Mouse (Mus musculus) adrenal gland, postnatal 10 days (tissue): Measurements from ENCODE around the gene Rer1. TPM values are rescaled to one million over a fixed set of nuclear protein-coding genes. Genes with fewer than 3 reads are reported as not detected.

ENCODE experiments used
- DNase-seq: peaks from one replicate; pipeline ENCODE4 v3.0.0; 2021; ENCODE audit warnings: mixed read lengths
- long read RNA-seq, 2 experiments: library from polyadenylated mRNA; stranded (forward); transcript quantifications; one replicate each; pipeline ENCODE4 v2.0.0; 2021
- total RNA-seq, 2 experiments: library from RNA; stranded (reverse); gene quantifications; 2 replicates each; pipeline ENCODE4 v1.2.3; 2021

Gene Rer1
- total RNA-seq, result 10 to 100 TPM; 91.2 to 93.1 TPM
- long read RNA-seq, experiment 1, transcript Rer1-203 (8 exons, 1,803 nt), result minor isoform, 40 of 326 reads
- long read RNA-seq, experiment 1, transcript Rer1-201 (7 exons, 1,596 nt), result major isoform, 183 of 326 reads
- long read RNA-seq, experiment 1, partial matches to known transcripts, result 74 of 326 reads
- long read RNA-seq, experiment 1, other reads (novel, unspliced or antisense), result 29 of 326 reads
- long read RNA-seq, experiment 2, transcript Rer1-203 (8 exons, 1,803 nt), result minor isoform, 21 of 182 reads
- long read RNA-seq, experiment 2, transcript Rer1-201 (7 exons, 1,596 nt), result major isoform, 129 of 182 reads
- long read RNA-seq, experiment 2, partial matches to known transcripts, result 2 of 182 reads
- long read RNA-seq, experiment 2, other reads (novel, unspliced or antisense), result 30 of 182 reads

- peak; percentile 100 for DNase-seq
Measured at GRCm38 (mm10) chr4:155086108-155087024, at the start of gene Rer1, which contains the start of gene Morn1. Gene Rer1 (minus strand): TSS chr4:155086382. Gene Morn1 (plus strand): TSS chr4:155086577.

GRCm38 (mm10) chr4:155134686-155135172 lies 48.5 kb upstream of the Rer1 start:
- no peak for DNase-seq

DNA sequence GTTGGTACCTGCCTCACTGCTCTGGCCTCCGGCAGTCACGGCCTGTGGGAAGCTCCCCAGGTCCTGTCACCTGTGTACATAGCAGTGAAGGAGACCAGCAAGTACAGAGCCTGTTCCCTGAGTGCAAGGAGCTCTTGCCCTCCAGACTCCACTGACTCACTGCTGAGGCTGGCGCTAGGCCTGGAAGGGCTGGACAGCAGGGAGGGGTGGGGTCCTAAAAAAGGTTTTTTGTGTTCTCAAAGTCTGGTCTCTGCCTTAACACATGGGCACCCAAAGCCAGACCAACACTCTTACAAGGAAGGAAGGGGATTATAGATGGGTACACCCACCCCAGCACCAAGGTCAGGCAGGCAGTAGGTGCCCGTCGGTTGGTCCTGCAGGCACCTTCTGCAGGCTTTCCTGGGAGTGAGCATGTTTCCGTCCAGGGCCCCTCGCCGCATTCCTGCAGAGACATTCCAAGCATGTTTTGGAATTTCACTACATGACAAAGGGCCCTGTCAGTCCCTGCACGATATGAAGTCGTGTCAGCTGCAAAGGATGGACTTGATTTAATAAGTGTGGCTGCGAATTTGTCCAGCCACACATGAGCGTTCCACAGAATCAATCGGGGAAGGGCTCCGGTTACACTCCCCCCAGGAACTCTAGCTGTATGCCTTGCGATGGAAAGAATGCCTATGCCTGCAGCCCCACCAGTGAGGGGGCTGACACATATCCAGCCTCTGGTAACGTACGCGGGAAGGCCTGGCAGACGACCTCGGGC lies 47.7 kb upstream of the Rer1 start:
- DNase-seq, result peak; percentile 60

DNA sequence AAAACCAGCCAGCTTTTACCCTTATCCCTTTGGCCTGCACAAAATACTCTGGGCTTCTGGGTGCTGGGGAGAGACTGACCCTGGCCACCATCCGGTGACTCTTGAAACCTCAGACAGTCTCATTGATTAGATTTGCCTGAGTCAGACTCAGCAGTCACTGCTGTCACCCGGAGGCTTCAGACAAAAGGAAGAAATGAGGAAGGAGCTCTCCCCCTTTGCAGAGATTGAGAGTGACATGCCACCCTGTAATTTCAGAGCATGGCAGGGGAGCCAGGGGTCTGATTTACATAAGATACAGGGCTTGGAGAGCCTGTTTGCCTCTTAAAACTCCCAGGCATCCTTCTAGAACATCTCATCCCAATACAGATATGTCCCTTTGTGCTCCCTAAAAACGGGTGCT lies 47.0 kb upstream of the Rer1 start:
- no peak for DNase-seq

- peak; percentile 57 for DNase-seq
Measured at GRCm38 (mm10) chr4:155130616-155131015, 44.4 kb upstream of the Rer1 start.

GRCm38 (mm10) chr4:155129996-155130395 lies 43.8 kb upstream of the Rer1 start:
- peak; percentile 93 for DNase-seq

DNA sequence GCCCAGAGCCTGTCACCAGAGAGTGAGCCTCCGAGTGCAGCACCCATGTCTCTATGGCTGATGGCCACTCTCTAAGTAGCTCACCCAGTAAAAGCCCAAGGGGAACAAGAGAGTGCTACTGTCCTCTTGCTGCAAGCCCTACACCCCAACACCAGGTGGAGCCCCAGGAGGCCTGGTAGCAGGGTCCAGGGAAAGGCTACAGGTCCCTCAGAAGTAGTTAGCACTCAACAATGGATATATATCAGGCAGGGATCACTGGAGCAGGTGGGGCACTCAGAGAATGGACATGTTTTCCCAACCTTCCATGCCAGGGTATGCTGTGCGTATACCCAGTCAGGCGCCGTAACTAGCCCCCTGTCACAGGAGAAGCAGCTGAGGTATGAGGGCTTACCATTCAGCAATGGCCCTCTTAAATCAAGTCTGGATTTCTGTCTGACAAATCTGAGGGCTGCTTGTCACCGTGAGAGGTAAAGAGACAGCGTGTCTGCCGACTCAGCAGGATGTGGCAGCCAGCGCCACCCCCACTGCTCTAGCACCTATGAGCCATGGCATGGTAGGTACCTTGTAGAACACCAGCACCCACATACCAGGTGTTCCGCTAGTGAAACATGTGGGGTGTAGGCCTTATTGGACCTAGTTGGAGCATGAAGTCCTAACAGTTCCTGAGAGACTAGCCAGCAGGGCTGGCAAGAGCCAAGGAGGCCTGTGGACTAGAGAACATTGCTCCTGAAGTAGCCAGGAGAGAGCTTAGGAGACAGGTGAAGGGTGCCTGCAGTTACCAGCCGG lies 43.1 kb upstream of the Rer1 start:
- peak; percentile 56 for DNase-seq

DNA sequence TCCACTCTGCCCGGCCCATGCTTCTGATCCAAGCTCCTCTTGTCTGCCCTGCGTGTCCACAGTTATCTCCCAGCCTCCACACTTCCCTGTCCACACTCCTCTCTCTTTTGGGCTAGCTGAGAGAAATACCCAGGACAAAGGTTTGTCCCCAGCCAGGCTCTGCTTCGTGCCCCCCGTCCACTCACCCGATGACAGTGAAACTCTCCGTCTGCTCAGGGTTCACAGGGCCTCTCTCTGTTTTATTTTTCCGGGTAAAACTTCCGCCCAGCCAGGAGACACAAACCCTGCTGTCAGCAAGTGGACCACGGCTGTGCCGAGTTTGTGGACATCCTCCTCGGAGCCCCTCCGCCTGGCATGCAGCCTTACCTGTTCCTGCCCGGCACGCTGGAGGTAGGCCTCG lies 42.2 kb upstream of the Rer1 start:
- no peak for DNase-seq

- no peak for DNase-seq
Measured at GRCm38 (mm10) chr4:155126602-155127372, 40.6 kb upstream of the Rer1 start.

DNA sequence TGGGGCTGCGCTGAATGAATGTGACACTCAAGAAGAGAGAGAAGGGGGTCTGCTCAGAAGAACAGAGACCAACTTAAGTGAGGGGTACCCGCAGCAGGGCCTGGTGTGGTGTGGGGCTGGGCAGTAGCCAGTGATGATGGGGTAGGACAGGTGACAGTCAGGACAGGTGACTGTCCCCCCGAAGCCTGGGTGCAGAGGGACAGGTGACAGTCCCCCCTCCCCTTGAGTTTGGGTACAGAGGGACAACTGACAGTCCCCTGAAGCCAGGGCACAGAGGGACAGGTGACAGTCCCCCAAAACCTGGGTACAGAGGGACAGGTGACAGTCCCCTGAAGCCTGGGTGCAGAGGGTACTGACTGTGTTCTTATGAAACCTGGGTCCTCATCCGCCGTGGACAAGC lies 40.0 kb upstream of the Rer1 start:
- no peak for DNase-seq

- DNase-seq, result no peak
Measured at GRCm38 (mm10) chr4:155125310-155125709, 39.1 kb upstream of the Rer1 start.

DNA sequence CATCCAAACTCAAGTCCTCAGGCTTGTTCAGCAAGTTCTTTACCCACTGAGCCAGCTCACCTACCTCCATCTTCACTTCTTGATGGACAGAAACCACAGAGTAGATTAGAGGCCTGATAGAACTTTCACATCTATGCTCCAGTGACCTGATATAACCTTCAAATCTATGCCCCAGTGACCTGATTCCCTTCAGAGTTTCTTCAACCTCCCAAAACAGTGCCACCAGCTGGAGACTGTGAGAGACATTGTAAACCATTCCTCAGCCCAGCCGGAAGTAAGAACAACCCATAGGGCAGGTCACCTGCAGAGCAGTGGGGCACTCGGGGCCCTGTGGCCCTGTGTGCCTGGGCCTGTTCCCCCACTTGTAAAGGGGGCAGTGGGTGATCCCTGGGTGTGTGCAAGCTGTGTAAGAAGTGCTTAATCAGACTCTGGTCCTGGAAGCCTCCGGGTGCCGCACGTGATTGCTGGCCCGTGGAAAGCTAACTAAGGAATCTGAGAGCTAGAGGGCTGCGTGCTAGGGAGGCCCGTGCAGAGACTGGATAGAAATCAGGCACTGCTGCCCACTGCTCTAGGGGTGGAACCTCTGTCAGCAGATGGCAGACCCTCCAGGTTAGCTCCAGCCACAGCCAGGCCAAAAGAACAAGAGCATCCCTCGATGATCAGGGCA lies 37.8 kb upstream of the Rer1 start:
- no peak for DNase-seq

GRCm38 (mm10) chr4:155122444-155123040 lies 36.4 kb upstream of the Rer1 start:
- peak; percentile 80 for DNase-seq

GRCm38 (mm10) chr4:155121915-155122443 lies 35.8 kb upstream of the Rer1 start:
- no peak for DNase-seq

DNA sequence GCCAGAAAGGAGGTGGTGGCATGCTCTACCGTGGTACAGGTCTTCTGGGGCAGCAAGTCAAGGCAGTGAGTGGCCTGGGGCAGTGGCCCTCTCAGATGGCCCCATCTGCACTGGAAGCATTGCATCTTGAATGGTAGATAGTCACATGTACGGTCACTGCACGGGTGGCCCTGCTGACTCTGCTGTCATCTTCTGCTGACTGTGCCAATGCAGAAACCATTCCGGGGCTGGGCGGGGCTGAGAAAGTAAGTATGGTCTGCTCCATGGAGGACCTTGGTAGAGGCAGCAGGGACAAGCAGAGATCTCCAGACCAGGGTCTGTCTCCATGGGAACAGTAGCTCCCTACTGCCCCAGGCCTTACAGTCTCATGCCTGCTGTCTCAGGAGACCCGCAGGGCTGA lies 35.0 kb upstream of the Rer1 start:
- DNase-seq, result no peak

GRCm38 (mm10) chr4:155120583-155120982 lies 34.4 kb upstream of the Rer1 start:
- no peak for DNase-seq

DNA sequence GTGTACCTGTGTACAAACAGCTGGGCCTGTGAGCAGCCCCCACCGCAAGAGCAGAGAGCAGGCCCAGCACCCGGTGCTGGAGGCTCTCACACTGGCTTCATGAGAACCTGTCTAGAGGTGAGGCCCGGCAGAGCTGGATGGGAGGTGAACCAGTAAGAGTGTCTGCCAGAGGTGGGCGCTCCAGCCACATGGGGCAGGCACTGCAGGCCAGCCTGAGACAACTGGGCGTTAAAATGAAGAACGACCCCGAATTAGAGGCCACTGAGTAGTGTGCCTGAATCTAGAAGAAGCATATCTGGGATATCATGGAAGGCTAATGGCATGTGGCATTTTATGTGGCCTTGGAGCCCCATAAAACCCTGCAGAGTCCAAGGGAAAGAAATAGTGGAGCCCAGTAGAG lies 33.9 kb upstream of the Rer1 start:
- no peak for DNase-seq

- no peak for DNase-seq
Measured at GRCm38 (mm10) chr4:155118278-155118677, 32.1 kb upstream of the Rer1 start.

DNA sequence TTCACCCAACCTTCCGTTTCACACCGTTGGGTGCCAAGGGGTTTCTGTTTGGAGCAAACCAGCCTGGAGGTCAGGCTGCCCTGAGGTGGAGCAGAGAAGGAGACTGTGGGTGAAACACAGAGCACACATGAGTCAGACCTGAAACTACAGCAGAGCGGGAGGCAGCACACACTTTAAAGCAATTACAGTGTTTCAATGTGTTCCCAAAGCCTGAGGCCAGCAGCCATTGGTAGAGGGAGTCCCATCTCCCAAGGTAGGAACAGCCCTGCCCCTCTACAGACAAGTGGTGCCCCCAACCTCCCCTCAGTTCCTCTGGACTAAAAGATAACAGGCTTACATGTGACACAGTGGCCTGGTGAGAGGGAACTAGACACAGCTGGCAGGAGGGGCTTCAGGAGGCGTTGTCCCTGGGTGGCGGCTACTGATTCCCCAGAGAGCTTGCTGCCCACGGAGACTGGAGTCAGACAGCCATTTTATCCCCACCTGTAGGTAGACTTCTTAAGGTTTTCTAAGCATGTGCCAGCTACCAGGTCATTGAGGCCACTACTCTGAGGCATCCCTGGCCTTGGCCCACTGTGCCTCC lies 31.3 kb upstream of the Rer1 start:
- DNase-seq, result no peak
